ENCODE assay signal across 8 mouse cellular contexts in the genomic region with DNA sequence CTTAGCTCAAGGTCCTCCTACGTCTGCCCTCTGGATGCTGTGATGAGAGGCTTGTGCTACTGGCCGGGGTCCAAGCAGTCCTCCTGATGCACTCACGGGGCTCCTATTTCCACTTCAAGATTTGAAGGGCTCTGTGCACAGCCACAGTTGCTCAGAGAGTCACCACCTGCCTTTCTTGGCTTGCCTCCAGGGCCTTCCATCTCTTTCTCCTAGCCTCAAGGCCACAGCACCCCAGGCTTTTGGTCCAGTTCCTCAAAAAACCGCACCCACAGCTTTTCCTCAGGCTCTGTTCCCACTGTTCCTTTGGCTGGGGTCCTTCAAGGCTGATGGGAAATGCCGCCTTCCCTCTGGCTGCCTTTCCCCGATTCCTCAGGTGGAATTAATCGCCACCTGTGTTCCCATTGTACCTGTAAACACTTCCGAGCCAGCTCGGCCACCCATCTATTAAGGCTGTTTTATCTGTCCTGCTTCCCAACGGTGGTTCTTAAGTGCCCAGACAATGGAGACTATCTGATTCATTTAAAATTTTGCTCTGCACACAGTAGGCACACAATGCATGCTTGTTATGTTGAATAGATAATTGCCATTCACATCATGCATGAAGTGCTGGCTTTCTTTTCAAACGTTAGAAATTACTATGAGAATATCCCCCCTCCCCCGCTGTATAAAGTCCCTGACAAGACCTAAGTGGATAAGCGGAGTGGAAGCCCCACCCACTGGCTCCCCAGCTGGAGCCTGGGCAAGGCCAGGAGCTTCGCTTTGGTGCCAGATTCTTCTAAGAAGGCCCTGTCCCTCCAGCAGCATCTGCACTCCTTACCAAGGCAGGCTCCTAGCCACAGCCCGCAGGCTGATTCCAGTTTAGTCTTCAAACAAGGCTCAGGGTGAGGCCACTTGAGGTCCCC. TPM values are rescaled to one million over a fixed set of nuclear protein-coding genes. Genes with fewer than 3 reads are reported as not detected.
DNase-seq lines count a peak whose midpoint lies in the region; ATAC-seq and TF ChIP-seq lines count a peak whose summit lies in the region.

No protein-coding gene starts in this region.

- H3K27ac ChIP-seq in midbrain, postnatal 0 days (ENCODE audit: low read depth, low read length): no peak overlapping the region

- no peak for TF ChIP-seq CTCF in midbrain, postnatal 0 days (IDR thresholded peaks at IDR 0.05)

- H3K27me3 ChIP-seq in midbrain, postnatal 0 days (ENCODE audit: insufficient read depth, low read length): no peaks in the 10 kb centered on the region

- ATAC-seq in midbrain, postnatal 0 days (ENCODE audit: low FRiP score): no peak

- peak; percentile 49 to 62 for DNase-seq in kidney, postnatal 4 days
- no peak for DNase-seq in kidney, adult 8-10 months
- DNase-seq in cerebellum, adult 8-10 months: peak; percentile 98
- peak; percentile 75 for DNase-seq in gastrocnemius, postnatal 10 days
- peak; percentile 53 to 59 for DNase-seq in layer of hippocampus, adult 8-10 months (ENCODE audit: low spot score in 2 of 2)
- DNase-seq in midbrain, postnatal 0 days (ENCODE audit: low spot score): peak; percentile 89
- no peak for DNase-seq in spleen, adult 18-20 months
- no peak for DNase-seq in spleen, postnatal 36 days (ENCODE audit: low spot score in 2 of 2)

- no peaks in the 10 kb centered on the region for H3K36me3 ChIP-seq in midbrain, postnatal 0 days (ENCODE audit: insufficient read depth, low read length)

- peaks cover 6% of the 10 kb centered on the region; the same call in 1 of the 2 replicates for H3K4me1 ChIP-seq in midbrain, postnatal 0 days (ENCODE audit: insufficient read depth, low read length)

- H3K9ac ChIP-seq in midbrain, postnatal 0 days (replicated peaks; ENCODE audit: low read length, poor library complexity, severe bottlenecking): no peak overlapping the region

- no peak overlapping the region for H3K4me3 ChIP-seq in midbrain, postnatal 0 days (ENCODE audit: low read depth, low read length)

- H3K9me3 ChIP-seq in midbrain, postnatal 0 days (ENCODE audit: low read length): no peaks in the 10 kb centered on the region

- 34% methylated on average over 15 of the region's 15 CpGs for WGBS in midbrain, postnatal 0 days

- no peak overlapping the region for H3K4me2 ChIP-seq in midbrain, postnatal 0 days (ENCODE audit: low read depth, low read length, poor library complexity, severe bottlenecking)

RNA-seq across cellular contexts. Expression of gene Lemd2, which starts 36.5 kb away (rescaled TPM):
- total RNA-seq in gastrocnemius, postnatal 10 days (2021): 10 to 100 TPM; 23.2 to 30.1 TPM
- 10 to 100 TPM; 41.9 to 48.4 (median 43.0) TPM for total RNA-seq in layer of hippocampus, adult 8-10 months (2022)
- 85.7 and 94.3 TPM in 2 replicates for total RNA-seq in midbrain, postnatal 0 days (2014; rRNA removed)
- polyA plus RNA-seq in midbrain, postnatal 0 days (2015; fragmentation: Nextera tagmentation; extraction: Ambion mirVana): 18.4 and 20.6 TPM in 2 replicates

Comparison
In these comparisons a context has a peak if more than half of its experiments do, and no peak if none do; other contexts are left out.
1. DNase-seq: peak in kidney, postnatal 4 days (2 of 2), cerebellum, adult 8-10 months (single experiment), gastrocnemius, postnatal 10 days (single experiment), layer of hippocampus, adult 8-10 months (2 of 2) and midbrain, postnatal 0 days (single experiment); none in kidney, adult 8-10 months (0 of 2), spleen, adult 18-20 months (0 of 2) and spleen, postnatal 36 days (0 of 2).